Mouse (Mus musculus): ENCODE data around the gene Ltb4r1. TPM values are rescaled to one million over a fixed set of nuclear protein-coding genes. Genes with fewer than 3 reads are reported as not detected.

The Ltb4r1 gene
- total and polyA plus RNA-seq, 3 experiments: 0.35 to 1.5 TPM; not detected in 1

DNA sequence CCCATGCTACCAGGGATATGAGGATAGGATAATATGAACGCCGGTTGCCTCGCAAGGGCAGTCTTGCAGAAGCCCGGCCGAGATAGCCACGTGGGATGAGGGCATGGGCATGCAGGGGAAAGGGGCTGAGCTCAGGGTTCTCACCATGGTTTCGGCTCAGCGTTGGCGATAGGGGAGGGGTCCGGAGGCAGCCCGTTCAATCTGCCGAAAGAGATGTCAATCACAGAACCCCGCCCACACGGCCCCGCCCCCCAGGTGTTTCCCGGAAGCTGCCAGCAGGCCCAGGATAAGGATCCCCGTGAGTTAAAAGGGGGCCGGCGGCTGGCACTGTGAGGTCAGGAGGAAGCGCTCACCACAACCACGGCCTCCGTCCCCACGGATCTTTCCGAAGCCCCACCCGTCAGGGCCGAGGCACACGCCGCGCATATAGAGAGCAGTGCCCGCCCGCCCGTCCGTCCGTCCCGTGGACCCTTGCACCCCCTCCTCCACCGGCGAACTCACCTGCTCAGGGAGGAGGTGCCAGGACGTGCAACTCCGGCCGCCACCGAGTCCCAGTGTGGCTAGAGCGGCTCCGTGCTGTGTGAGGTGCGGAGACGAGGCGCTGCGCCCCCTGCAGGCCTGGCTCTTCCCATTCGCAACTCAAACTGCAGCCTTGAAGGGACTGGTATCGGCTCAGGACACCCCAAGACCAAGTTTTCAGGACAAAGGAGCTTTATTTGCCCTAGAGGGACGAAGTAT lies 43.9 kb upstream of the Ltb4r1 start, which contains the start of gene Rabggta:
Gene Rabggta, minus strand, starts transcription at position 564 of the 738 bp plus-strand sequence.
- peaks cover 0 to 14% of the 10 kb centered on the region in 2 experiments; a peak in 2 of 4 replicates for H3K36me3 ChIP-seq (ENCODE audit: control insufficient read depth in 1 of 2, insufficient read depth in 2 of 2, low read length in 2 of 2)
- DNase-seq (ENCODE audit: low read depth, low spot score): peak; percentile 97
- peak within 1 kb of the TSS; percentile 88 for H3K27ac ChIP-seq (ENCODE audit: control insufficient read depth, low read depth, low read length)
- H3K27me3 ChIP-seq (ENCODE audit: control insufficient read depth in 1 of 2, insufficient read depth in 2 of 2, low read length in 2 of 2): no peaks in the 10 kb centered on the region
- H3K9ac ChIP-seq (ENCODE audit: control insufficient read depth, low read depth, low read length, poor library complexity, severe bottlenecking): peak within 1 kb of the TSS; percentile 83
- peak within 1 kb of the TSS; percentile 84 to 90 for H3K4me3 ChIP-seq (ENCODE audit: control insufficient read depth in 1 of 2, insufficient read depth in 1 of 2, low read depth in 2 of 2, low read length in 2 of 2)
- peaks cover 2% of the 10 kb centered on the region; the same call in 1 of the 2 replicates for H3K79me2 ChIP-seq (ENCODE audit: control insufficient read depth, insufficient read depth, low read length, poor library complexity)
- H3K4me1 ChIP-seq (ENCODE audit: control insufficient read depth in 1 of 2, insufficient read depth in 2 of 2, low read length in 2 of 2): peaks cover 11 to 12% of the 10 kb centered on the region in 2 experiments
- H3K9me3 ChIP-seq (replicated peaks; ENCODE audit: insufficient read depth, low read length): no peaks in the 10 kb centered on the region
- peak; percentile 91 for TF ChIP-seq MAZ (IDR thresholded peaks at IDR 0.05; ENCODE audit: low read depth, low read length)
- no peak for TF ChIP-seq CHD2 (IDR thresholded peaks at IDR 0.05; ENCODE audit: low read length)
- TF ChIP-seq MYC (IDR thresholded peaks at IDR 0.05; ENCODE audit: low read depth, low read length): peak; percentile 62
- peak; percentile 60 for TF ChIP-seq NELFE (IDR thresholded peaks at IDR 0.05; ENCODE audit: low read depth, low read length)
- TF ChIP-seq ZKSCAN1 (IDR thresholded peaks at IDR 0.05; ENCODE audit: low read depth, low read length): no peak
- TF ChIP-seq MAFK (IDR thresholded peaks at IDR 0.05; ENCODE audit: borderline replicate concordance, low read depth, low read length): no peak
- no peak; the same call in 1 of the 2 replicates for TF ChIP-seq RAD21 (IDR thresholded peaks at IDR 0.05; ENCODE audit: low read depth, low read length)
- 0 out of 2 replicates have a peak, but pooled peaks have one; percentile 4 for TF ChIP-seq RCOR1 (IDR thresholded peaks at IDR 0.05; ENCODE audit: low read depth, low read length)
- peak; percentile 51; the same call in 1 of the 2 replicates for TF ChIP-seq MAX (IDR thresholded peaks at IDR 0.05; ENCODE audit: low read length)
- TF ChIP-seq MEF2A (IDR thresholded peaks at IDR 0.05; ENCODE audit: extremely low read depth, insufficient replicate concordance, low read depth, low read length, poor library complexity, severe bottlenecking): no peak
- no peak; the same call in 1 of the 2 replicates for TF ChIP-seq POLR2AphosphoS2 (IDR thresholded peaks at IDR 0.05; ENCODE audit: low read length)
- TF ChIP-seq ELF1 (IDR thresholded peaks at IDR 0.05; ENCODE audit: low read depth, low read length): peak; percentile 81
- no peak for TF ChIP-seq USF2 (IDR thresholded peaks at IDR 0.05; ENCODE audit: borderline replicate concordance in 1 of 2, insufficient read depth in 1 of 2, low read depth in 1 of 2, low read length in 2 of 2)
- no peak for TF ChIP-seq GATA1 (IDR thresholded peaks at IDR 0.05; ENCODE audit: low read depth, low read length)
- peak; percentile 85 for TF ChIP-seq SIN3A (IDR thresholded peaks at IDR 0.05; ENCODE audit: low read length)
- TF ChIP-seq HCFC1 (IDR thresholded peaks at IDR 0.05; ENCODE audit: low read depth, low read length): peak; percentile 87
- TF ChIP-seq KAT2A (conservative IDR thresholded peaks at IDR 0.05; ENCODE audit: low read depth, low read length): no peak
- no peak for TF ChIP-seq NRF1 (IDR thresholded peaks at IDR 0.05; ENCODE audit: insufficient read depth, low read depth, low read length, poor library complexity, severe bottlenecking)
- TF ChIP-seq ZMIZ1 (IDR thresholded peaks at IDR 0.05; ENCODE audit: low read depth, low read length): peak; percentile 50; the same call in 1 of the 2 replicates
- no peak for TF ChIP-seq JUND (IDR thresholded peaks at IDR 0.05; ENCODE audit: low read depth, low read length)
- no peak for TF ChIP-seq TAL1 (IDR thresholded peaks at IDR 0.05; ENCODE audit: low read length)
- TF ChIP-seq CTCF (IDR thresholded peaks at IDR 0.05 in 2 of 3, conservative IDR thresholded peaks at IDR 0.05 in 1 of 3; ENCODE audit: control insufficient read depth in 1 of 3, insufficient read depth in 1 of 3, low read depth in 2 of 3, low read length in 3 of 3, poor library complexity in 1 of 3, severe bottlenecking in 1 of 3): peak; percentile 73 to 95 (median 92)
- no peak for TF ChIP-seq POLR2AphosphoS5 (IDR thresholded peaks at IDR 0.05; ENCODE audit: borderline replicate concordance, low read depth, low read length)
- peak; percentile 73 for TF ChIP-seq TCF12 (IDR thresholded peaks at IDR 0.05; ENCODE audit: low read depth, low read length)
- TF ChIP-seq MYB (IDR thresholded peaks at IDR 0.05; ENCODE audit: low read depth, low read length): no peak
- TF ChIP-seq EP300 (IDR thresholded peaks at IDR 0.05; ENCODE audit: low read depth in 1 of 2, low read length in 2 of 2): peak in 1 of 2 experiments; percentile 38; a peak in 3 of 4 replicates
- TF ChIP-seq GABPA (IDR thresholded peaks at IDR 0.05; ENCODE audit: low read depth, low read length): peak; percentile 75; the same call in 1 of the 2 replicates
- no peak for TF ChIP-seq CHD1 (IDR thresholded peaks at IDR 0.05; ENCODE audit: low read depth, low read length)
- peak; percentile 93 for TF ChIP-seq MXI1 (IDR thresholded peaks at IDR 0.05; ENCODE audit: low read depth, low read length)
- no peak for TF ChIP-seq E2F4 (IDR thresholded peaks at IDR 0.05; ENCODE audit: borderline replicate concordance, low read depth, low read length)
- TF ChIP-seq TBP (IDR thresholded peaks at IDR 0.05; ENCODE audit: low read depth, low read length): peak; percentile 79
- no peak for TF ChIP-seq UBTF (IDR thresholded peaks at IDR 0.05; ENCODE audit: borderline replicate concordance, insufficient read depth, low read depth, low read length)
- TF ChIP-seq ZC3H11A (IDR thresholded peaks at IDR 0.05; ENCODE audit: low read depth, low read length): no peak
- TF ChIP-seq SMC3 (IDR thresholded peaks at IDR 0.05; ENCODE audit: low read depth, low read length): peak; percentile 29
- TF ChIP-seq ZNF384 (IDR thresholded peaks at IDR 0.05; ENCODE audit: low read depth, low read length): no peak

All from MEL (cell line).